Mouse (Mus musculus) left cerebral cortex, adult 9 months (tissue): ENCODE data around the gene Akr1c14.
"Not testable (repeated sequence)": the region's sequence is repeated elsewhere in the genome, so short reads cannot be mapped to it uniquely, and the experiment has no call there.

Source experiments
- DNase-seq, 2 experiments: peaks; one replicate each; pipeline ENCODE4 v3.0.0; 2022; ENCODE audit warnings: low spot score in 2 of 2

Akr1c14 gene

DNA sequence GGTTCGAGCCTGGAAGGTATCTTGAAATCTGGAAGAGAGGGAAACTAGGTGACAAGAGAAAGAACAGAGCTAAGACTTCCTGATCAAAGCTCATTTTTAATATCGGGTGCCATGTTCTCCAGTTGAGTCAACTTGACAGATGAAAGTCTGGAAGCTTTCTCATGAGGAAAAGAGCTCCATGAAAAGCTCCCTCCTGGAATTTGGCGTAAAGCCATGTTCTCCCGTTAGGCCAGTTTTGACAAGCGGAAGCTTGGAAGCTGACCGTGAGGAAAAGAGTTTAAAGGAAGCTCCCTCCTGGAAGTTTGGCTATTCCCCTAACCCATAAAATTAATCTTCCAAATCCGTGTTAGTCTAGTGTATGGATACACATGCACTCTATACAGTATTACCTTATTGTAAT is 74.3 kb downstream of the Akr1c14 start:
- no peak for DNase-seq

DNA sequence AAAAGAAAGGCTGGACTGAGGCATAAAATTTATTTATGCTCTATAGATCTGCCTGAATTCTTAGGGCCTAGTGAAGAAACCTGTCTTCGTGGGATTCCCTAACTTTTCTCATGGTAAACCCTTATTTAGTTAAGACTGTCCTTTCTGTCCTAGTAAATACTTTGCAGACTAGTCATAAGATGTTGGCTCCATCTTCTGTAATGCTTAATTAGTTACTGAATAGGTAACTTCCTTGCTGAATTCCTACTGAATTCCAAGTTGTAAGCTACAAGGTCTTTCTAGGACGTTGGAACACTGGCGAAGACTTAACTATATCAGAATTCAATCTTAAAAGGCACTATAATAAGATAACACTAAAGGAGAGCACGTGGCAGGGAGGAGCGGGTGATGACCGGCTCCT is 75.7 kb downstream of the Akr1c14 start:
- DNase-seq = not testable (repeated sequence)

- not testable (repeated sequence) for DNase-seq
These were observed 77.0 kb downstream of the Akr1c14 start for GRCm38 (mm10) chr13:4125846-4126245.

GRCm38 (mm10) chr13:4129100-4129499 is 80.3 kb downstream of the Akr1c14 start:
- peak in 1 of 2 experiments; percentile 19 for DNase-seq

- no peak for DNase-seq
These were observed 82.5 kb downstream of the Akr1c14 start for GRCm38 (mm10) chr13:4131317-4131716.

DNA sequence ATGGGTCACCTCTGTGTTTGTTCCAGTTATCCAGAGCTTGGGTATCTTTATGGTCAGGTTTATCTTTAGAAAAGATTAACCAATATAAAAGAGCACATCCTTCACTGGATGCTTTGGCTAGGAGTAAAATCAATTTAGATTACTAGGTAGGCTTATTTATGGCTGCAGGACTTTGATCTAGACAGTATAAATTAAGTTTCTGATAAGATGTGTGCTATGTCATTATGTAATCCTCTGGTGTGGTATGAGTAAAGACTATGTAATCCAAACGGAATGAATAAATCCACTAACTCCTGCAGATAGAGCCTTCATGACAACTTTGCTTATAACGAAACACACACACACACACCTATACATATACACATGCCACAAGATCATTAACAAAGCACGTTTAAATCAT is 82.9 kb downstream of the Akr1c14 start:
- DNase-seq = no peak

GRCm38 (mm10) chr13:4133070-4133469 is 84.3 kb downstream of the Akr1c14 start:
- DNase-seq = peak in 1 of 2 experiments; percentile 11
